Mouse (Mus musculus) mouse embryonic stem cell (cell line): ENCODE results near the gene Tmem222.

Experiments used
- in situ Hi-C, 2 experiments: fragments of 300-500 bp; cut with MboI; formaldehyde crosslinking; loops; 1 replicate in 1 of 2; 3 replicates in 1 of 2; pipeline ENCODE4 v1.14.3; 2019 to 2020; ENCODE audit warnings: low sequenced_read_pairs in 2 of 2, low pct_unique_long_range_greater_than_20kb in 1 of 2, mixed read lengths in 1 of 2; ENCODE audit not compliant: unreplicated experiment in 1 of 2

Gene Tmem222

GRCm38 (mm10) chr4:133292405-133292804 is 14.8 kb upstream of the Tmem222 start:
- in situ Hi-C loops: no loop called here

- in situ Hi-C loops: no loop called here
Measured at GRCm38 (mm10) chr4:133291255-133291654, 13.7 kb upstream of the Tmem222 start.

- in situ Hi-C loops: no loop called here
Measured at GRCm38 (mm10) chr4:133286476-133287077, 9.0 kb upstream of the Tmem222 start.

GRCm38 (mm10) chr4:133285950-133286349 is 8.4 kb upstream of the Tmem222 start:
- in situ Hi-C loops: no loop called here

GRCm38 (mm10) chr4:133285299-133285698 is 7.7 kb upstream of the Tmem222 start:
- in situ Hi-C loops: no loop called here

- in situ Hi-C loops: no loop called here
Measured at GRCm38 (mm10) chr4:133282656-133283055, 5.1 kb upstream of the Tmem222 start.

- in situ Hi-C loops: no loop called here
Measured at GRCm38 (mm10) chr4:133281951-133282481, 4.4 kb upstream of the Tmem222 start.

- in situ Hi-C loops: no loop called here
Measured at GRCm38 (mm10) chr4:133281513-133281912, 3.9 kb upstream of the Tmem222 start.

GRCm38 (mm10) chr4:133278482-133278881 is 890 bp upstream of the Tmem222 start:
- in situ Hi-C loops: no loop called here

- in situ Hi-C loops: no loop called here
Measured at GRCm38 (mm10) chr4:133278067-133278466, 475 bp upstream of the Tmem222 start.

GRCm38 (mm10) chr4:133270929-133271328 is 6.7 kb downstream of the Tmem222 start:
- in situ Hi-C loops: no loop called here

- in situ Hi-C loops: no loop called here
Measured at GRCm38 (mm10) chr4:133269596-133269995, 8.0 kb downstream of the Tmem222 start.

GRCm38 (mm10) chr4:133268931-133269330 is 8.7 kb downstream of the Tmem222 start:
- in situ Hi-C loops: no loop called here

GRCm38 (mm10) chr4:133266248-133266880 is 11.2 kb downstream of the Tmem222 start:
- in situ Hi-C loops: no loop called here

GRCm38 (mm10) chr4:133265759-133266158 is 11.8 kb downstream of the Tmem222 start:
- in situ Hi-C loops: no loop called here

GRCm38 (mm10) chr4:133265297-133265696 is 12.3 kb downstream of the Tmem222 start:
- in situ Hi-C loops: no loop called here

GRCm38 (mm10) chr4:133264559-133264958 is 13.0 kb downstream of the Tmem222 start:
- in situ Hi-C loops: no loop called here

- in situ Hi-C loops: no loop called here
Measured at GRCm38 (mm10) chr4:133263756-133264155, 13.8 kb downstream of the Tmem222 start.

GRCm38 (mm10) chr4:133262882-133263281 is 14.7 kb downstream of the Tmem222 start, which contains the start of gene Sytl1:
Sytl1 (minus strand) TSS chr4:133263113.
- in situ Hi-C loops: no loop called here

GRCm38 (mm10) chr4:133262375-133262765 is 15.2 kb downstream of the Tmem222 start:
- in situ Hi-C loops: no loop called here
